Mouse (Mus musculus) testis, postnatal 10 days (tissue): Measurements from ENCODE around the gene Dnajb8.

Source experiments
- DNase-seq: peaks from one replicate; pipeline ENCODE4 v3.0.0; 2021; ENCODE audit warnings: low spot score

The Dnajb8 gene

GRCm38 (mm10) chr6:88290129-88290766 is 68.2 kb downstream of the Dnajb8 start:
- DNase-seq, result no peak

- no peak for DNase-seq
Measured at GRCm38 (mm10) chr6:88292274-88292909, 70.3 kb downstream of the Dnajb8 start.

- no peak for DNase-seq
Measured at GRCm38 (mm10) chr6:88299491-88299890, 77.4 kb downstream of the Dnajb8 start.

- no peak for DNase-seq
Measured at GRCm38 (mm10) chr6:88301234-88301633, 79.2 kb downstream of the Dnajb8 start.
